Mouse (Mus musculus): ENCODE data around the gene Gm5868.

- no peak for TF ChIP-seq CTCF (IDR thresholded peaks at IDR 0.05; ENCODE audit: borderline replicate concordance, control insufficient read depth, extremely low read depth, insufficient read depth, low read length, poor library complexity)
- TF ChIP-seq POLR2A (IDR thresholded peaks at IDR 0.05; ENCODE audit: control insufficient read depth, extremely low read depth, insufficient read depth, low read length, poor library complexity), result no peak
These were observed 47.5 kb upstream of the Gm5868 start for GRCm38 (mm10) chr5:72634791-72635271.
